Mouse (Mus musculus): Measurements from ENCODE around the gene Yars. TPM values are rescaled to one million over a fixed set of nuclear protein-coding genes. Genes with fewer than 3 reads are reported as not detected.

Gene Yars
- total RNA-seq, 2 experiments from 2014 or later, result 28.0 to 60.7 TPM

GRCm38 (mm10) chr4:129226441-129226963 lies 36.9 kb downstream of the Yars start:
- ATAC-seq (replicated peaks; ENCODE audit: poor library complexity), result no peak

DNA sequence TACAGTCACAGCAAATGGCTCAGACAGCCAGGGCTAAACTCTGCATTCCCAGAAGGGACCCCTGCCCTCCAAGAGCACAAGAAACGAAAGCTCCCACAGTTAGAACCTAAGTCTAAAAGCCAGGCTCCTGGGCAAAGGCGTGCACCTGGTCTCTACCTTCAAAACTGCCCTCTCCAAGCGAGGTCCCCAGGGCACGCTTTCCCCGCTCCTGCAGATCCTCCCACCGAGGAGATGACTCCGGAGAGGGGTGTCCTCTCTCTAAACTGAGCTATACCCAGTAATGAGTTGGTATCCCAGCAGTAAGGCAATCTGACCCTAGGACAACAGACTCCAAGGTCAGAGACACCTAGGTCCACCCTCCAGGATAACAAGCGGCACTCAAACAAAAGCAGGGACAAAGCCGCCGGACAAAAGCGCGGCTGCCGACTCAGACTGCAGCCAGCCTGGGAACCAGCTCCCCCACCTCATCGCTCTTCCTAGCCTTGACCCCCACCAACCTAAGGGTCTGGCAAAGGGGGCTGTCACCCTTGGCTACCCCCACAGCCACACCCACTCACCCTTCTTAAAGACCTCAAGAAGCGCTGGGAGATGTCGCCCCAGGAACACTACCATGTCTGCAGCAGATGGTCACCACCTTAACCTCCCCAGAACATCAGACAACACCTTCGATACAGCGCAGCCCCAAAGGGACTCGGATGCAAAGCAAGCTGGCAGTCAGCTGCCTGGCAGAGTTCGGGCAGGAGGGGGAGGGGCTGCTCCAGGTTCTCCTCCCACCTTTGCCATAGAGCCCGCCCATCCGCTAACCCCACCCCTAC lies 37.8 kb downstream of the Yars start:
- no peak for ATAC-seq (replicated peaks; ENCODE audit: poor library complexity)

- no peak for ATAC-seq (replicated peaks; ENCODE audit: poor library complexity)
Measured at GRCm38 (mm10) chr4:129227985-129228381, 38.4 kb downstream of the Yars start.

GRCm38 (mm10) chr4:129230926-129231325 lies 41.4 kb downstream of the Yars start:
- no peak for ATAC-seq (replicated peaks; ENCODE audit: poor library complexity)

- no peak for ATAC-seq (replicated peaks; ENCODE audit: poor library complexity)
Measured at GRCm38 (mm10) chr4:129231594-129232450, 42.3 kb downstream of the Yars start.

DNA sequence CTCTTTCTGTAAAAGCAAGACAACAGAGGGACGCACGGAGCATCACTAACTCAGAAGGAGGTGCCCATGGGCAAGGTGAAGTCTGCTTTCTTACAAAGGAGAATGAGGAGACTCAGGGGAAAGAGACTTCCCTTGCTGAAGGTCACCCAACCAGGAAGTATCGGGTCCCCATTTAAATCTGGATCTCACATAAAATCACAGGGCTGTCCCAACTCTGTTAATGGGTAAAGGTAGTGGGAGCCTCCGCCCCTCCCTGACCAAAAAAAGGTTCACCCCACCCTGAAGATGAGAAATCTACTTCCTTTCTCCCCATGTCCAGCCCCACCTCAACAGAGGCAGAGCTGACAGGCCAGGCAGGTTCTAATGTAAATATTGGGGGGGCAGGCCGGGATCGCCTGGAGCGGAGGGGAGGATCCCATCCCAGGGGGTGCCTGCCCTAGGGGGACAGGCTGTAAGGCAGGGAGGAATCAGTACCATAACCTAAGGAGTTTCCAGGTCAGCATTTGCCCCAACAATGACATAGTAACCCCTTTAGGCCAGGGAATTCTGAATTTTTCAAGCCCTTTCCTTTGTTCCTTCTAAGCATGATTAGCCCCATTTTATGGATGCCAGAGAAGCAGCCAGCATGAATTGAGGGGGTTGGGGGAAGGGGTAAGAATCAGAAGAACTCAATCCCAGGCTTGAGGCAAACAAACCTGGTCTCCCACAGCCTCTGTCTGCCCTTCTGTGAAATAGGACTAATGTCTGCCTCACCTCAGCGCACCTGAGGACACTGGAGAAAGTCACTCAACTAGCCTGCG lies 43.2 kb downstream of the Yars start:
- ATAC-seq (replicated peaks; ENCODE audit: poor library complexity), result no peak

DNA sequence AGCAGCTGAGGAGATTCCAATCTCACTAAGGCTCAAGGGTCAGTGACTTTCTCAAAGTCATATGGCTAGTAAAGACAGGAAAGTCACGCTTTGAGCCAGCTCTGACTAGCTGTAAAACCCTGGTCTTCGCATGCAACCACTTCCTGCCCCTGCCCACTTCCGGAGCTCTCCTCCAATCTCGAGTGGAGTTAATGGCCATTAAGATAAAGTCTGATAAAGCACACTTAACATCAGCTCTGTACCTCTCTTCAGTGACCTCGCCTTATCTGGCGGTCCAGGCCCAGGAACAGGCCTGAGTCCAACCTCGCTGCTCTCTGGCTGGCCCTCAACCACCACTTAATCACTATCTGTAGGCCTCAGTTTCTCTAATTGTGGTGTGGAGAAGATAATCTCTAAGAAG lies 44.9 kb downstream of the Yars start:
- ATAC-seq (replicated peaks; ENCODE audit: poor library complexity), result peak; percentile 50

- peak; percentile 43 for ATAC-seq (replicated peaks; ENCODE audit: poor library complexity)
Measured at GRCm38 (mm10) chr4:129235147-129235546, 45.6 kb downstream of the Yars start.

GRCm38 (mm10) chr4:129236236-129236813 lies 46.8 kb downstream of the Yars start:
- no peak for ATAC-seq (replicated peaks; ENCODE audit: poor library complexity)

- no peak for ATAC-seq (replicated peaks; ENCODE audit: poor library complexity)
Measured at GRCm38 (mm10) chr4:129237843-129238441, 48.4 kb downstream of the Yars start.

- ATAC-seq (replicated peaks; ENCODE audit: poor library complexity), result no peak
Measured at GRCm38 (mm10) chr4:129238579-129239016, 49.0 kb downstream of the Yars start.

DNA sequence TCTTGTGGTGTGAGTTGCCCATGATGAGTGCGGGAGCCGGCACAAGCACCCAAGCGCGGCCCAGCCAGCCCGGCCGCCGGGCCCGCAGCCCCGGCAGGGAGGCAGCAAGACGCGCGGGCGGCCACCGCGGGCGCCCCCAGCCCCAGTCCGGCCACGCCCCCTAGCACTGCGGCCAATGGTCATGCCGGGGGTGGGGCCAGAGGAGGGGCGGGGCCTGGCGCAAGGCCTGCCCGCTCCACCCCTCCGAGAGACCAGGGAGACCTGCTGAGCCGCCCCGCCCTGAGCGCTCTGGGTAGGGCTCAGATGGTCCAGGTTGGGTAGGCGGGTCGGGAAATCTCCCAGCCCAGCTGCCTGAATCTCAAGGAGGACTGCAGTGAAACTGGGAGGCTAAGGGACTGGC lies 49.5 kb downstream of the Yars start:
- ATAC-seq (replicated peaks; ENCODE audit: poor library complexity), result peak; percentile 52

DNA sequence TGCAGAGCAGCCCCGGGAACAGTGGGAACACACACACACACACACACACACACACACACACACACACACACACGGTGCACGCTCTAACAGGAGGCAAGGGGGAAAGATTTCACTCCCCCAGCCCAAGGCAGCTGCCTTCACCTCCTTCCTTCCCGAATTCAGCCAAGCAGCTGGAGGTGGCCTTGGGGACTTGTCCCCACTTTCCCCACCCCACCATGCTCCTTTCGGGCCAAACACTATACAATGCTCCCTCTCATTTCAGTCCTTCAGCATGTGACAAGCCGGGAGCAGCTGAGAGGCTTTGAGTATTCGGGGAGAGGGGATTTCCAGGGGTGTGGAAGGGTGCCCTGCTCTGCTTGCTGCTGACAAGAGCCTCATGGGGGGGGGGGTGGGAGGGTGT lies 52.3 kb downstream of the Yars start:
- no peak for ATAC-seq (replicated peaks; ENCODE audit: poor library complexity)

- ATAC-seq (replicated peaks; ENCODE audit: poor library complexity), result no peak
Measured at GRCm38 (mm10) chr4:129242327-129242726, 52.8 kb downstream of the Yars start.

DNA sequence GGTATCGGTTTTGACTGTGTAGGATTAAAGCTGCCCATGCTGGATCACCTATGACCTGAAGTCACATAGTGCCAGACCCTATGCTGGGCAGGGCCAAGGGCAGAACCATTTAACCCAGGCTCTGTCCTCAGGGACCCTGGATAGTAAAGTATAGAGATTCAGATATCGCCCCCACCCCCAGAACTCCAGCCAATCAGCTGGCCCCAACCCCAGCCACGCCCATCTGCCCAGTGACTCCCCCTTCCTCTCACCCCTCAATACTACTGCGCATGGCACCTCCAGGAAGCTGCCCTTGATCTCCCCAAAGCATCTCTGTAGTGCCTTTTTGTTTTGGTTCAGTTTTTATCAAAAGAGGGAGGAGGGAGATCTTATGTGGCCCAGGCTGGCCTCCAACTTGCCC lies 53.2 kb downstream of the Yars start:
- ATAC-seq (replicated peaks; ENCODE audit: poor library complexity), result no peak

GRCm38 (mm10) chr4:129244802-129245201 lies 55.2 kb downstream of the Yars start:
- peak; percentile 53 for ATAC-seq (replicated peaks; ENCODE audit: poor library complexity)

DNA sequence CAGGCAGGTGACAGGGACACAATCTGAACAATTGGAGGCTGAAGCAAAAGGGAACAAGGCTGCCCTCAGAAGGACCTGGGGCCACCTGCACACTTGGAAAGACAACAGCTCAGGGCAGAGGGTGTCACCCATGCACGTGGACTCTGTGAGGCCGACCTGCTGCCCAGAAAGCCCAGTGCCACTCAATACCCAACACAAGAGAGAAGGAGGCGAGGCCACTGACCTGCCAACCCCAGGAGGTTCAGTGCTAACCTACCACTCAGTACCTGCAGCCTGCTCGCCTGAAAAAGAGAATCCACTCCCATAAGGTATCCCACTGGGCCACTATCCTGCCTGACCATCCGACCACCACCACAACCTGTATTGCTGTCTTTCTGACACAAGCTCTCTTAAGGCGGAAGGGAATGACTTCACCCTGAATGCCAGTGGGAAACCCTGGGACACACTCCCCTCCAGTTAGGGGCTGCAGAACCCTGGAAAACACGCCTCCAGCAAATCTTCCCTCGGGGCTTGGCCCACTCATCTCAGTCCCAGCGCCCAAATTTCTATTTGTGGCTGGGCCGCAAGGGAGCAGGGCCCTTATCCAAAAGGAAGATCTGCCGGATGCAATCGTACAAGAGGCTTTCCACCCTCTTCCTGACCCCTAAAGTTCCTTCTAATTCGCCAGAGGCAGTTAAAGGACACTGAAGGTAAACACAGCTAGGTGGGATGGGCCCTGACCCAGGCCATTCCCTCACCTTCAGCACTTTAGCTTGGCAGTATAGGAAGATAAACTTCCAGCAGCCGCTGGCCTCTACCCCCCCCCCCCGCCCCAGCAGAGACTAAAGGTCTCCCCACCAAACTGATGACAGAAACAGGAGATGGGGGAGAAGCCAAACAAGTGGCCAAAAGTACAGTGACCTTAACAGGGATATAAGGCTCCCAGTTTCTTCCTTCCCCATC lies 57.1 kb downstream of the Yars start:
- ATAC-seq (replicated peaks; ENCODE audit: poor library complexity), result no peak

- no peak for ATAC-seq (replicated peaks; ENCODE audit: poor library complexity)
Measured at GRCm38 (mm10) chr4:129247381-129248242, 58.1 kb downstream of the Yars start.
